Mouse (Mus musculus): Measurements from ENCODE around the gene Bmpr1a. TPM values are rescaled to one million over a fixed set of nuclear protein-coding genes. Genes with fewer than 3 reads are reported as not detected.

Bmpr1a gene
- total RNA-seq (2015), result 2.5 and 3.2 TPM in 2 replicates
- 2.3 and 2.6 TPM in 2 replicates for total RNA-seq (2017)

GRCm38 (mm10) chr14:34503325-34503647 lies at the start of gene Bmpr1a:
Gene Bmpr1a, minus strand, starts transcription at chr14:34503341.
- ATAC-seq (ENCODE audit: poor library complexity, severe bottlenecking), result no peak

GRCm38 (mm10) chr14:34552226-34552625 lies 49.1 kb upstream of the Bmpr1a start:
- ATAC-seq (ENCODE audit: poor library complexity, severe bottlenecking), result no peak

DNA sequence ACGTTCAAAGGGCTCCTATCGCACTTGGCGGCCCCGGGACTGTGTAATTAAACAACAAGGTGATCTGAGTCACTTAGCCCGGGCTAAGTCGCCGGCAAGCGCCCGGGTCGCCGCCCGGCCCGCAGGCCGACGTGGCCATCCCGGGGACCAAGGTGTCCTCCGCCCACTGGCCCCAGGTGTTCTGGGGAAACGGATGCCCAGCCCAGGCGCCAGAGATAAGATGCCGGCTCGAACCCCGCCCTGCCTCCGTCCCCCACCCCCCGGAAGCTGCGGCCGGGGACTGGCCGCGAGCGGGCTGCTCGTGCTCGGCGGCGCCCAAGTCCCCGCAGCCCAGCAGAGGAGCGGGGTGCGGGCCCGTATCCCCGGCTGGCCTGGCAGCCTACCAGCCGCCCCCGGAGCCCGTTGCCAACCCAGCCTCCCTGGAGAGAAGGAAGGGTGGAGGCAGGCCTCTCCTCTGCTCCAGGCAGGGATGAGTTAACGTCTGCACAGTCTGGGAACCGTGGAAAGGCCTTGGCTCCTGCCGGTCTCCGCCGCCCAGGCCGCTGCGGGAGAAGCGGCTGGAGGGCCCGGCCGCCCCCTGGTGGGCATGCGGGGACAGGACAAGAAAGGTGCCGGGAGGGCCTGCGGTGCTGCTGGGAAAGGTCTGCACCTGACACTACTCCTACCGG lies 46.0 kb upstream of the Bmpr1a start:
- ATAC-seq (ENCODE audit: poor library complexity, severe bottlenecking), result peak; percentile 97

GRCm38 (mm10) chr14:34548391-34549001 lies 45.4 kb upstream of the Bmpr1a start:
- peak; percentile 11; the same call in 1 of the 2 replicates for ATAC-seq (ENCODE audit: poor library complexity, severe bottlenecking)

- ATAC-seq (ENCODE audit: poor library complexity, severe bottlenecking), result no peak
These were observed 41.4 kb upstream of the Bmpr1a start for GRCm38 (mm10) chr14:34544545-34544944.

DNA sequence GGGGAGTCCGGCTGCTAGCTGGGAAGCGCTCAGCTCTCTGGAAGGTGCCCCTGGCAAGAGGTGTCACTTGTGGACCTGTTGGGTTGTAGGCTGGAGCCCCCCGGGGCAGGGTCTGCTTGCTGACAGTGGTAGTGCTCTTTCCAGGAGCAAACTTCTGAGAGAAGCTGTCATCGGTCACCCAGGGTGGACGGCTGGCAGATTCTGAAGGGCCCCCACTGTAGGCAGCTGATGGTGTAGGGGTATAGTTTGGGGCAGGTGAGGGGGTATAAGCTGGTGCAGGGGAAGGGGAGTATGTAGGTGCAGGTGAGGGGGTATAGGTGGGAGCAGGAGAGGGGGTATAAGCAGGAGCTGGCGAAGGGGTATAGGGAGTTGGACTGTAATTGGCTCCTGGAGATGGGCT lies 40.9 kb upstream of the Bmpr1a start:
- no peak for ATAC-seq (ENCODE audit: poor library complexity, severe bottlenecking)

GRCm38 (mm10) chr14:34543596-34543995 lies 40.5 kb upstream of the Bmpr1a start:
- no peak for ATAC-seq (ENCODE audit: poor library complexity, severe bottlenecking)

DNA sequence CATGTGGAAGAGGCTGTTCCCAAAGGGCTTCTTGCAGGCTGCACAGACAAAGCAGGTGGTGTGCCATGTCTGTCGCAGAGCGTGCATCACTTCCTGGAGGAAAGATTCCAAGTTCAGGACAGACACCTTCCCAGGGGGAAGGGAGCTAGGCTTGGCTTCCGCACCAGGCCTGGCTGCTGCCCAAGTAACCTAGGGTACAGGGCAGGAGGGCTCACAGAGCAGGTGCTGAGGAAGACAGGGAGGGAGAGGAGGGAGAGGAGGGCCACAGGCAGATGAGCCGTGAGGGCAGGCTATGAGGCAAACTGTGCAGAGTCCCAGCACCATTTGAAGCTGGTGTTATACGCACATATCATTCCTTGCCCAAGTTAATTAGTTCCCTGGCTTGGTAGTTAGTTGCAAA lies 38.8 kb upstream of the Bmpr1a start:
- no peak for ATAC-seq (ENCODE audit: poor library complexity, severe bottlenecking)

GRCm38 (mm10) chr14:34540685-34541162 lies 37.6 kb upstream of the Bmpr1a start:
- no peak for ATAC-seq (ENCODE audit: poor library complexity, severe bottlenecking)

DNA sequence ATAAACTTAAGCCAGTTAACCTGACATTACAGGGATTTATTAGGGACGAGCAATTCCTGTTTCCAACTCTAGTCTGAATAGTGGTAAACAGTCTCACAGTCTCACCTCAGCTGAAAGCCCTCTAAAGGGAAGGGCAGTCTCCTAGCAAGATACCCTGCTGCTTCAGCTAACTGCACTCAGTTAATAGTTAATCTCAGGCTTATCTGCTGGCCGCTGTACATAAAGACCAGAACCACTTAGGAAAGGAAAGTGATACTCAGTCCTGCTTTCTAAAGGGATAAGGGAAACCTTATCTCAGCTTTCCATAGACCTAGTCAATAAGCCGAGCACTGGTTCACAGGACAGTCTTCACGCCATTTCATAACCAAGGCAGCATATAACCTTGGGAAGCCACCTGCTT lies 32.7 kb upstream of the Bmpr1a start:
- no peak for ATAC-seq (ENCODE audit: poor library complexity, severe bottlenecking)

- no peak for ATAC-seq (ENCODE audit: poor library complexity, severe bottlenecking)
These were observed 30.4 kb upstream of the Bmpr1a start for GRCm38 (mm10) chr14:34533537-34533936.

DNA sequence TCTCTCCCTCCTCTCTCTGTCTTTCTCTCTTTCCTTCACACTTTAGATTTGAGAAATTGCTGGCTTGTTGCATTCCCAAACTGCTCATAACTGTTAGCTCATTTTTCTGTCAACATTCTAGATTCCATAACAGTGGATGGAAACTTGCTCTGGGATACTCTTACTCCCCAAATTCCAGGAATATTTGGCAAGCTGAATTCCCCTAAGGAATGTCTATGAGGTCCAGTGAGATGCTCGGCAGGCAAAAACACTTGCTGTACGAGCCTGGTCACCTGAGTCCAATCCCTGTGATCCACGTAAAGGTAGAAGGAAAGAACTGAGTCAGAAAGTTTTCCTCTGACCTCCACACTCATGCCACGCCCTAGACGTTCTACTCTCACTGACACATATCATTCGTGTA lies 29.4 kb upstream of the Bmpr1a start:
- no peak for ATAC-seq (ENCODE audit: poor library complexity, severe bottlenecking)

GRCm38 (mm10) chr14:34528804-34529203 lies 25.7 kb upstream of the Bmpr1a start:
- ATAC-seq (ENCODE audit: poor library complexity, severe bottlenecking), result no peak

- ATAC-seq (ENCODE audit: poor library complexity, severe bottlenecking), result no peak
These were observed 19.6 kb upstream of the Bmpr1a start, which contains the start of gene 9230112D13Rik for GRCm38 (mm10) chr14:34522701-34523100. Gene 9230112D13Rik, minus strand, starts transcription at chr14:34522801.

GRCm38 (mm10) chr14:34517959-34518544 lies 14.9 kb upstream of the Bmpr1a start:
- ATAC-seq (ENCODE audit: poor library complexity, severe bottlenecking), result no peak

GRCm38 (mm10) chr14:34516960-34517577 lies 13.9 kb upstream of the Bmpr1a start:
- ATAC-seq (ENCODE audit: poor library complexity, severe bottlenecking), result no peak

DNA sequence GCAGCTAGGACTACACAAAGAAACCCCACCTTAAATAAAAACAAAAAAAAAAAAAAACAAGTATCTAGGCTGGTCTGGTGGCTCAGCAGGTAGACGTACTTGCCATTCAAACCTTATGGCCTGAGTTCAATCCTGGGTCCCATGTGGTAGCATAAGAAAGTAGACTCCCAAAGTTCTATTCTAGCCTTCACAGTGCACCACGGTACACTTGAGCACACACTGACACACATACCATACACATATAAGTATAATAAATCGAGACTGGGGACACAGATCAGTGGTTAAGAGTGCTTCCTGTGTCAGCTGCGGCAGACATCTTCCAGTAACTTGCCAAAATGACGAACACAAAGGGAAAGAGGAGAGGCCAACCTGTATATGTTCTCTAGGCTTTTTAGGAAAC lies 12.7 kb upstream of the Bmpr1a start:
- no peak for ATAC-seq (ENCODE audit: poor library complexity, severe bottlenecking)

- ATAC-seq (ENCODE audit: poor library complexity, severe bottlenecking), result no peak; the same call in 1 of the 2 replicates
These were observed 11.0 kb upstream of the Bmpr1a start for GRCm38 (mm10) chr14:34514120-34514519.

GRCm38 (mm10) chr14:34512602-34513001 lies 9.5 kb upstream of the Bmpr1a start:
- no peak for ATAC-seq (ENCODE audit: poor library complexity, severe bottlenecking)

DNA sequence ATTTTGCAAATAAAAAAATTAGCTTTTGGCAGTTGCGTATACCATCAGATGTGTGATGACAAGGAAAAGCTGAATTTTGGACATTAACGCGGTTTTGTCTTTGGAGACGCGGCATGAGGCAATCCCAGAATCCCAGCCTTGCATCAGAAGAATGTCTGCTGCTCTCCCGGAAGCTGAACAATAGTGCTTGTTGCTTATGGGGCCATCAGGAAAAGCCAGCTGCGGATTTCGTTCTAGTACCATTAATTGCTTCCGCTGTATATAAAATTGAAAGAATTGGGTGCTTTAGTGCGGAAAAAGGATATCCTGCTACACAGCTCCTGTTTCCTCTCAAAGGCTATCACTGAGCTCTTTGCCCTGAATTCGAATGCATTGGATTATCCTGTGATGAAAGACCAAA lies 8.8 kb upstream of the Bmpr1a start:
- ATAC-seq (ENCODE audit: poor library complexity, severe bottlenecking), result no peak

GRCm38 (mm10) chr14:34508842-34509439 lies 5.8 kb upstream of the Bmpr1a start:
- ATAC-seq (ENCODE audit: poor library complexity, severe bottlenecking), result no peak
